Mouse (Mus musculus): ENCODE measurements around the gene Hmga1. TPM values are rescaled to one million over a fixed set of nuclear protein-coding genes. Genes with fewer than 3 reads are reported as not detected.

Hmga1 gene
- polyA plus RNA-seq, 1 experiment from 2014 or later, result 406 TPM

DNA sequence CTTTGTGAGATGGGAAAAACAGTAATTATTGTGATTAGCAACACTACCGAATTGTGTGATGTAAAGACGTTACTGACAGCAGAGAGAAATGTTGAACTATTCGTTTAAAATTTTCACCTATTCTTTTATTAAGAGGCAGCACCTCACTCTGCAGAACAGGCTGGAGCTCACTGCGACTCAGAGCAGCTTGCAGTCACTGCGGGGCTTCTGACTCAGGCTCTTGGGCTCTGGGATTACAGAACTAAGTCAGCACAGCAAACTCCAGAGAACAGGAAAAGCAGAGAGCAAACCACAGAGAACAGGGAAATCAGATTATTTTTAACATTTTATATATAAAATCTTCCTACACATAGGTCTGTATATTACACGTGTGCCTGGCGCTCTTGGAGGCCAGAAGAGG lies 53.3 kb downstream of the Hmga1 start:
- no peaks in the 10 kb centered on the region for H3K4me1 ChIP-seq (ENCODE audit: control insufficient read depth, insufficient read depth, low read length)
- no peaks in the 10 kb centered on the region for H3K27me3 ChIP-seq (ENCODE audit: control insufficient read depth, insufficient read depth, low read length)
- DNase-seq (ENCODE audit: low spot score, missing footprints) (no peak), ATAC-seq (ENCODE audit: low FRiP score) (no peak)
- 90% methylated on average over 7 of the region's 7 CpGs for WGBS
- no peaks in the 10 kb centered on the region; the same call in 1 of the 2 replicates for H3K36me3 ChIP-seq (ENCODE audit: control insufficient read depth, insufficient read depth, low read length)
- no peak overlapping the region for H3K4me2 ChIP-seq
- no peak overlapping the region for H3K9ac ChIP-seq (ENCODE audit: low read length)
- H3K9me3 ChIP-seq (ENCODE audit: control insufficient read depth, low read length), result no peaks in the 10 kb centered on the region
- H3K27ac ChIP-seq (ENCODE audit: low read depth, low read length), result no peak overlapping the region
- no peak overlapping the region for H3K4me3 ChIP-seq (ENCODE audit: low read depth, low read length)

DNA sequence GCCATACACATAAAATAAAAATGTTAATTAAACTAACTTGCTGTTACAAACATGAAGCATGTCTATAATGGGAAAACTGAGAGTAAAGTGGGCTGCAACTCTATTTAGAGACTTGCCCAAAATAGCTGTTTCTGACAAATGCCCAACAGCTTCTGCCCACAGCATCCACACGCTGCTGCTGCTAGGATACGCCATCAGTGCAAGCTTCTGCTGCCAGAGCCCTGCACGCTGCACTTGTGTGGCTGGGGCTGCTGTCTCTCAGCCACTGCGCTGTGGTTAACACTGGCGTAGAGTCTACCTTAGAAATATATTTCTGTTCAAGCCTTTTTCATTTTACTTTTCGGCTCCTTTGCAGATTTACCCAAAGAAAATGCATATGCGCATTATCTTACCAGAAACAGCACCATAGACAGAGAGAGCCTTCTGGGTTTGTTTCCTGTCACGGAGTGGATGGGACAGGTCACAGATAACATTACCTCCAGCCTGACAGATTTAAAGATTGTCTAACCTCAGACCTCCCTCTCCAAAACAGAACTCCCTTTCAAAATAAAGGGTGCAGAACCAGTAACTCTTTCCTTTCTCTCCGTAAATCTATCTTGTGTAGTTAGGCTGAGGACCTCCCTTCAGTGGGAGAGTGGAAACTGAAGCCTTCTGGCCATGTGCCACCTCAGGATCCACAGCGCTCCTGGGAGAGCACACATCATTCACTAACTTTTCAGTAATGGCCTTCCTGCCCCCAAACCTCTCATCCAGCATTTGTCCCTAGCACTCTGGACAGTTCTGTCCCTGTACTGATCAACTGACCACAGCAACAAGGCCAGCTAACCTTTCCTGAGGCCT lies 54.6 kb downstream of the Hmga1 start:
- H3K4me3 ChIP-seq (ENCODE audit: low read depth, low read length), result no peak overlapping the region
- DNase-seq (ENCODE audit: low spot score, missing footprints), result no peak
- WGBS, result 87% methylated on average over 10 of the region's 10 CpGs
- H3K9ac ChIP-seq (ENCODE audit: low read length), result no peak overlapping the region
- H3K27ac ChIP-seq (ENCODE audit: low read depth, low read length), result no peak overlapping the region
- H3K4me1 ChIP-seq (ENCODE audit: control insufficient read depth, insufficient read depth, low read length), result no peaks in the 10 kb centered on the region
- H3K9me3 ChIP-seq (ENCODE audit: control insufficient read depth, low read length), result no peaks in the 10 kb centered on the region
- H3K4me2 ChIP-seq, result no peak overlapping the region
- H3K36me3 ChIP-seq (ENCODE audit: control insufficient read depth, insufficient read depth, low read length), result no peaks in the 10 kb centered on the region; the same call in 1 of the 2 replicates
- H3K27me3 ChIP-seq (ENCODE audit: control insufficient read depth, insufficient read depth, low read length), result no peaks in the 10 kb centered on the region
- ATAC-seq (ENCODE audit: low FRiP score), result no peak

DNA sequence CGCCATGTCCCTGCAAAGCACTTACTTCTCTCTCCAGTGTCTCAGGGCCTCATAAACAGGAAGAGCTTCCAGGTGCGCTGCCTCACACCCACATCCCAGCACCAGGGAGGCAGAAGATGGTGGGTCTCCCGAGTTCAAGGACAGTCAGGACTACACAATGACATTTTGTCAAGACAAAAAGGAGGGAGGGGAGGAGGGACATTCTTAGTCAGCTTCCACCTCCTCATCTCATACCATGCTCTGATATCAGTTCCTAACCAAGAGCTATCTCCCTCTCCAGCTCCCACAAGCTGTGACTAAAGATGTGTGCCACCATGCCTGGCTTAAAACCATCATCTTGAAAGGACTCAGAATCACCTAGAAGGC lies 55.2 kb downstream of the Hmga1 start:
- H3K27me3 ChIP-seq (ENCODE audit: control insufficient read depth, insufficient read depth, low read length), result no peaks in the 10 kb centered on the region
- no peak overlapping the region for H3K4me3 ChIP-seq (ENCODE audit: low read depth, low read length)
- no peaks in the 10 kb centered on the region for H3K4me1 ChIP-seq (ENCODE audit: control insufficient read depth, insufficient read depth, low read length)
- H3K4me2 ChIP-seq, result no peak overlapping the region
- ATAC-seq (ENCODE audit: low FRiP score) (no peak), DNase-seq (ENCODE audit: low spot score, missing footprints) (no peak)
- H3K9me3 ChIP-seq (ENCODE audit: control insufficient read depth, low read length), result no peaks in the 10 kb centered on the region
- no peak overlapping the region for H3K9ac ChIP-seq (ENCODE audit: low read length)
- no peak overlapping the region for H3K27ac ChIP-seq (ENCODE audit: low read depth, low read length)
- 78% methylated on average over 3 of the region's 3 CpGs for WGBS
- no peaks in the 10 kb centered on the region; the same call in 1 of the 2 replicates for H3K36me3 ChIP-seq (ENCODE audit: control insufficient read depth, insufficient read depth, low read length)

DNA sequence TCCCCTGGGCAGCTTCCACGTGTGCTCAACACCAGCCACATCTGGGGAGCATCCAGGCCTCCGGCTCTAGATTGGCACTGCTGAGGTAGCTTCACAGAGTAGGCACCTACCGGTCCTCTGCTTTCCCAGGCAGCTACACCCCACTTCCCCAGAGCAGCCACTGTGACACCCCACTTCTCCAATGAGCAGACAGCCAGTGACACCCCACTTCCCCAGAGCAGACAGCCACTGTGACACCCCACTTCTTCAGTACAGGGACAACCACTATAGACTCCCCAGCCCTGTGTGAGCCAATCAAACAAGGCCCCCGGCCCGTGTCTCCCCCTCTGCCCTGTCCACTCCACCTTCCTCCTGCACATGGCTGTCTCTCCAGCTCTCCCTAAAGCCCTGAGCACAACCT lies 55.7 kb downstream of the Hmga1 start:
- Histone ChIP-seq H3K27ac (ENCODE audit: low read depth, low read length) (no peak overlapping the region), H3K36me3 (ENCODE audit: control insufficient read depth, insufficient read depth, low read length) (peaks cover 5% of the 10 kb centered on the region), H3K27me3 (ENCODE audit: control insufficient read depth, insufficient read depth, low read length) (no peaks in the 10 kb centered on the region), H3K9me3 (ENCODE audit: control insufficient read depth, low read length) (no peaks in the 10 kb centered on the region), H3K4me2 (no peak overlapping the region), H3K4me3 (ENCODE audit: low read depth, low read length) (no peak overlapping the region), H3K9ac (ENCODE audit: low read length) (no peak overlapping the region), H3K4me1 (ENCODE audit: control insufficient read depth, insufficient read depth, low read length) (no peaks in the 10 kb centered on the region)
- ATAC-seq (ENCODE audit: low FRiP score) (no peak), DNase-seq (ENCODE audit: low spot score, missing footprints) (no peak)
- WGBS, result 88% methylated on average over 5 of the region's 5 CpGs

DNA sequence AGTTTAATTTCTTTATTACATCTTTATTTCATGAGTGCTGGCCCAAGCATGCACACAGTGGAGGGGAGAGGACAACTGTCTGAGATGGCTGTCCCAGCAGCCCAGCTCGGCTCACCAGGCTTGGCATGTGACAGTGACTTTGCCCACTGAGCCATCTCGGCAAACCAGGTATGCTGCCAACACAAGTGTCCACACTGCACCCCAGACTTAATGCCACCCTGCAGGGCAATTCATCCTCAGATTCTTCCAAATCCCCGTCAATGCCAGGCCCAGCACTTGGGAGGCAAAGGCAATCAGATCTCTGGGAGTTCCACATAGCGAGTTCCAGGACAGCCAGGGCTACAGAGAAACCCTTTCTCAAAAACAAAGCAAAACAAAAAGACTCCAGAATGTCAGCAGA lies 56.7 kb downstream of the Hmga1 start:
- H3K27ac ChIP-seq (ENCODE audit: low read depth, low read length), result no peak overlapping the region
- ATAC-seq (ENCODE audit: low FRiP score), result no peak
- no peak for DNase-seq (ENCODE audit: low spot score, missing footprints)
- WGBS, result 85% methylated on average over 4 of the region's 4 CpGs
- peaks cover 10% of the 10 kb centered on the region for H3K36me3 ChIP-seq (ENCODE audit: control insufficient read depth, insufficient read depth, low read length)
- no peaks in the 10 kb centered on the region for H3K27me3 ChIP-seq (ENCODE audit: control insufficient read depth, insufficient read depth, low read length)
- H3K4me2 ChIP-seq, result no peak overlapping the region
- no peaks in the 10 kb centered on the region for H3K4me1 ChIP-seq (ENCODE audit: control insufficient read depth, insufficient read depth, low read length)
- no peak overlapping the region for H3K4me3 ChIP-seq (ENCODE audit: low read depth, low read length)
- H3K9me3 ChIP-seq (ENCODE audit: control insufficient read depth, low read length), result no peaks in the 10 kb centered on the region
- H3K9ac ChIP-seq (ENCODE audit: low read length), result no peak overlapping the region

Other genes starting within 250 kb of the Hmga1 start
- 3.5 and 3.6 TPM in 2 replicates for gene Grm4, start 35.1 kb upstream of the Hmga1 start, polyA plus RNA-seq (2014; fragmentation: Nextera tagmentation; extraction: Ambion mirVana)
- 14.8 and 20.2 TPM in 2 replicates for gene AI413582, start 9.3 kb downstream of the Hmga1 start, polyA plus RNA-seq (2014; fragmentation: Nextera tagmentation; extraction: Ambion mirVana)
- 44.5 and 46.0 TPM in 2 replicates for gene Nudt3, start 67.0 kb downstream of the Hmga1 start, polyA plus RNA-seq (2014; fragmentation: Nextera tagmentation; extraction: Ambion mirVana)
- gene RPS10-NUDT3, start 78.7 kb downstream of the Hmga1 start, polyA plus RNA-seq (2014; fragmentation: Nextera tagmentation; extraction: Ambion mirVana), result not detected in 2 replicates
- 845 and 859 TPM in 2 replicates for gene Rps10, start 80.2 kb downstream of the Hmga1 start, polyA plus RNA-seq (2014; fragmentation: Nextera tagmentation; extraction: Ambion mirVana)
- gene Pacsin1, start 99.0 kb downstream of the Hmga1 start, polyA plus RNA-seq (2014; fragmentation: Nextera tagmentation; extraction: Ambion mirVana), result 3.1 and 4.5 TPM in 2 replicates
- gene Spdef, start 172.5 kb downstream of the Hmga1 start, polyA plus RNA-seq (2014; fragmentation: Nextera tagmentation; extraction: Ambion mirVana), result 0.25 TPM in 1 of 2 replicates, not detected in the other

Data from midbrain, embryonic 11.5 days (tissue).